Mouse (Mus musculus): ENCODE results near the gene Prpf18.

The Prpf18 gene

GRCm38 (mm10) chr2:4574251-4574650 is 77.7 kb downstream of the Prpf18 start:
- no peak for DNase-seq (ENCODE audit: low read depth)

- no peak for DNase-seq (ENCODE audit: low read depth)
Observed at GRCm38 (mm10) chr2:4573386-4573785, 78.5 kb downstream of the Prpf18 start.

DNA sequence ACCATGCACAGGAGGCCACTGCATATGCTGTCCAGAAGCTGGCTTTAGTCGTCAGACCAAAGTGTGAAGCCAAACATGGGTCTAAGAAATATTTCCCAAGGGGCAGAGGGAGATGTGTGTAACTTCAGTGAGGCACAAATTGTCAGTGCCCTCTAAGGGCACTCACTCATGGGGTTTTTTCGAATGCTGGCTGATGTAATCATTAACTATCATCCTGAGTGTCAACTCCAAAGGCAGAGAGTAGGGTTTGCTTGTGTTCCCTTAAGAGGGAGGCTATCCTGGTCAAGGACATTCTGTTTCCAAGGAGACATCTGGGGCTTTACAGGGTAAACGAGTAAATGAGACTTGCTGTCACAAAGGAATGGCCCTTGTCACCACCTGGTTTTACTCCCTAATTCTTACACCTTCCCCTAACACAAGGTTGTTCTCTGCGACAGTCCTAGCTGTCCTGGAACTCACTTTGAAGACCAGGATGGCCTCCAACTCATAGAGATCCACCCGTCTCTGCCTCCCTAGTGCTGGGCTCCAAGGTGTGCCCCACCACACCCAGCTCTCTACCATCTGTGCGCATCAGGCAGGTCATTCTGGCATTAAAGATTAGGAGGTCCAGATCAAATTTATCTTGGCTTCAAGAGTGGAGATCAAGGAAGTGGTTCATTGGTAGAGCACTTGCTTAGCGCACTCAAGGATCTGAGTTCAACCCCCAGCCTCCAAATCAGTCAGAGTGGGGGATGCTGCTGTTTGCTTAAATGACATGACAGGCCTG is 79.2 kb downstream of the Prpf18 start:
- DNase-seq (ENCODE audit: low read depth): no peak
